Mouse (Mus musculus) MEL (cell line): ENCODE results near the gene Gm10134.

Experiments
- GATA1 ChIP-seq: IDR thresholded peaks from 2 replicates; pipeline ENCODE4 v1.6.1; 2011; ENCODE audit warnings: low read depth, low read length, improper control_type of control experiment
- POLR2A ChIP-seq, 2 experiments: IDR thresholded peaks; 2 replicates each; pipeline ENCODE4 v1.6.1; 2011 to 2012; ENCODE audit warnings: low read length in 2 of 2, mild to moderate bottlenecking in 2 of 2, control low read depth in 1 of 2, improper control_type of control experiment in 1 of 2, low read depth in 1 of 2, moderate library complexity in 1 of 2; ENCODE audit not compliant: control insufficient read depth in 1 of 2, insufficient read depth in 1 of 2, poor library complexity in 1 of 2

GRCm38 (mm10) chr2:28495801-28496595, 9.9 kb upstream of the Gm10134 start:
- TF ChIP-seq GATA1 (no peak), POLR2A (IDR thresholded peaks at IDR 0.05; ENCODE audit: control insufficient read depth in 1 of 2, insufficient read depth in 1 of 2, low read depth in 1 of 2, low read length in 2 of 2, poor library complexity in 1 of 2) (no peak)
